Mouse (Mus musculus) cerebellum, postnatal 4 days (tissue): Measurements from ENCODE around the gene Slc51a.
"Not testable (repeated sequence)": the region's sequence is repeated elsewhere in the genome, so short reads cannot be mapped to it uniquely, and the experiment has no call there.

Experiments used
- DNase-seq, 2 experiments: peaks; one replicate each; pipeline ENCODE4 v3.0.0; 2022; ENCODE audit warnings: low spot score in 2 of 2, mixed read lengths in 1 of 2

The Slc51a gene

GRCm38 (mm10) chr16:32469404-32470105, 18.1 kb downstream of the Slc51a start:
- DNase-seq: no peak

DNA sequence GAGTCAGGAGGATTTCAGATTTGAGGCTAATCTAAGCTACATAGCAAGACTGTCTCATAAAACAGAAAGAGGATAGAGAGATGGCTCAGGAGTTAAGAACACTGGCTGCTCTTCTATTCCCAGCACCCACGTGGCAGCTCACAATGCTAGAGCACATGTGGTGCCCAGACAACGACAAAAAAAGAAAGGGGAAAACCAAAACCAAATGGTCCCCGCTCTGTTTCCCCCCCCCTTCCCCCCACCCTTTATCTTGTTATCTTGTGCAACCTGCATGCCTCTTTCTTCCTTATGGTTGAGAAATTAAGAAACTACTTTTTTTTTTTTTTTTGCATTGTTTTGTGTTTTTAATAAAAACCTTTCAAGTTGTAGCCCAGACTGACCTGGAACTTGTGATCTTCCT, 19.2 kb downstream of the Slc51a start:
- no peak for DNase-seq

DNA sequence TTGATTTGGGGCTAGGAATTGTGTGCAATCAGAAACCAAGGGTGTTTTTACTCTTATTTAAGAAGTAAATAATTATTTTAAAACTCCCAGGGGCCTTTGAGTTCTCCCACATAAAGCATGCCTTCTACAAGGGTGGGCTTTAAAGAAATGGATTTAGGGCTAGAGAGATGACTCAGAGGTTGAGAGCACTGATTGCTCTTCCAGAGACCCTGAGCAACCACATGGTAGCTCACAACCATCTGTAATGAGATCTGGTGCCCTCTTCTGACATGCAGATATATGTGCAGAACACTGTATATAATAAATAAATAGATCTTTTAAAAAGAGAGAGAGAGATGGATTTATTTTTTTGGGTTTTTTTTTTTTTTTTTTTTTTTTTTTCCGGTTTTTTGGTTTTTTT, 22.8 kb downstream of the Slc51a start:
- no peak for DNase-seq

- DNase-seq: no peak
Measured at GRCm38 (mm10) chr16:32463426-32463825, 24.3 kb downstream of the Slc51a start.

- no peak for DNase-seq
Measured at GRCm38 (mm10) chr16:32462950-32463349, 24.7 kb downstream of the Slc51a start.

DNA sequence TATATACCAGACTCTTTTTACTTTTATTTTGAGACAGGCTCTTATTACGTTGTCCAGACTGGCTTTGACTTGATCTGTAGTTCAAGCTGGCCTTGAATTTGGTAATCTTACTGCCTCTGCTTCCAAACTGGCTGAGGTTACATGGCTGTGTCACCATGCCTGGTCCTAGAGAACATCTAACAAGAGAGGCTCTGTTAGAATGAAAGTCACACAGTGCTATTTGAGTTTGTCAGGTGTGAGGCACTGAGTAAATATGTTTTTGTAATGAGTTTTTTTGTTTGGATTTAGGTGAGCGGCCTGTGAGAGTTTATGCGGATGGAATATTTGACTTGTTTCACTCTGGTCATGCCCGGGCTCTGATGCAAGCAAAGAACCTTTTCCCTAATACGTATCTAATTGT, 26.0 kb downstream of the Slc51a start:
- no peak for DNase-seq

GRCm38 (mm10) chr16:32460518-32460917, 27.2 kb downstream of the Slc51a start:
- no peak for DNase-seq

DNA sequence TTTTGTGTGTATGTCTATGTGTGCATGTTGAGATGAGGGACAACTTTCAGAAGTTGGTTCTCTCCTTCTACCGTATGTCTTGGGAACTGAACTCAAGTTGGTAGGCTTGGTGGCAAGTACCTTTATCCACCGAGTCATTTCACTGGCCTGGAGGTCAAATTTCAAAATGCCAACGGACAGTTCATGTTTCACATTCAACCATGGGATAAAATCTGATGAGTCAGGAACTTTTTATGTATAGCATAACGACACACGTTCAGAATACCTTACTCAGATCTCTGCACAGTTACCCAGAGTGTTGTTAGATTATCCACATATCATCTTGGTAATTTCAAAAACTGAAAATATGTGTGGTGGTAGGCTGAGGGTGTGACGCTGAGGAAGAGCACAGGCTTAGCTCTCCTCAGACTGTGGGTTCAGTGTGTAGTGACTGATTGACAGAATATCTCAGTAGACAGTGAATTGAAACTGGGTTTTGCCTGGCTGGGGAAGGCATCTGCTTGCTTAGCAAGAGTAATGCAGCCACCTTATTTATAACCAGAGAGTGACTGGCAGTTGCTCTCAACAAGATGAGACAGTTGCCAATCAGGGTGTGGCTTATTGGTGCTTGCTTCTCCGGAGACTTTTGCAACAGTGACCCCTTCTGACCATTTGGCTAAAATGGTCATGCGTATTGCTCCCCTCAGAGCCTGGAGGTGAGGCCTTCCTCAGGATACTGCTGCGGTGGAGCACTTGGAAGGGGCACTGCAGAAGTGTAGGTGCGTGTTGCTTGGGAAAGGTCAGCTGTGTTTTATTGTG, 29.9 kb downstream of the Slc51a start:
- DNase-seq: peak in 1 of 2 experiments; percentile 28

DNA sequence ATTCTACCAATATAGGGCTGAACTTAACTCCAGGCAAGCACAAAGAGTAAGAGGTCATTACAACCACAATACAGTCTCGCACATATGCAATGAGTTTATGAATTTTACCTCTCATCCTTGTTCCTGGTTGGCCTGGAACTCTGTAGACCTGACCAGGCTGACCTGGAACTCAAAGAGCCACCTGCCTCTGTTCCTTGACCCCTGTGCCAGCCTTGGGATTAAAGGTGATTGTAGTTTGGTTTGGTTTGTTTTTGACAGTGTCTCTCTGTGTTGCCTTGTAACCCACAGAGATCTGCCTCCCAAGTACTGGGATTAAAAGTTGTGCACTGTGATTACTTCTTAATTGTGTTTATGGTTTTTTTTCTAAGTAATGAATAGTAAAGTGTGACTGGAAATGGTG, 30.9 kb downstream of the Slc51a start:
- DNase-seq: no peak

- no peak for DNase-seq
Measured at GRCm38 (mm10) chr16:32456086-32456485, 31.6 kb downstream of the Slc51a start.

DNA sequence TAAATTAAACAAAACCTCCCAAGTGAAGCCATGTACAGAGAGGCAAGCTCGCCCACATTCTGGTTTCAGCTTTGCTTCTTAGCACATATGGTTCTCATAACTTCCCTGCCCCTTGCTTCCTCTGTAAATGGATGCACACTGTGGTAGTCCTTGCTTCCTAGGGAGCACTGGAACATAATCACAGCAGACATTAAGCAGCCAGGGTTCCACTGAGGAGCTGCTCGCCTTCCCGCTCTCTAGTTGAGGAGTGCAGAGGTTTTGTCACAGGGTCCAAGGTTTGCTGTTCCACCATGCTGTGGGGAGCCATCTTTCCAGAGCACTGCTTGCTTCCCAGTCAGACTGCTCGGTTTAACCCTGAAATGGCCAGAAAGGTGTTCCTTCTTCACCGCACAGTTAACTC, 33.0 kb downstream of the Slc51a start:
- no peak for DNase-seq

DNA sequence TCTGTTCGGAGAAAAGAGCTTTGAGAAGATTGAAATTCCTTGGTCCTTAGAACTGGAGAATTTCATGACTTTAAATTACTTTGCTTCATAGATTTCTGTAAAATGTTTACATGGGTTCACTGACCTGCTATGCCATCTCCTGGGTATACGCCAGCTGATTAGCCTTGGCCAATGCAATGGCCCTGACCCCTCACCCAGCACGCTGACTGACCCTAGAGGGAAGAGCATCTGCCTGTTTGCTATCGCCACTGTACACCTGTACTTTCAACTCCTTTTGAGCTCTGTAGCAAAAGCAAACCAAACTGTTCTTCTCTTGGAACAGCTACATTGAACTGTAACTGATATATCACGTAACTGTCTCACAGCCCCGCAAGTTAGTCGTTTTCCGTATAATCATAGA, 34.6 kb downstream of the Slc51a start:
- no peak for DNase-seq

GRCm38 (mm10) chr16:32450133-32450532, 37.5 kb downstream of the Slc51a start:
- no peak for DNase-seq

DNA sequence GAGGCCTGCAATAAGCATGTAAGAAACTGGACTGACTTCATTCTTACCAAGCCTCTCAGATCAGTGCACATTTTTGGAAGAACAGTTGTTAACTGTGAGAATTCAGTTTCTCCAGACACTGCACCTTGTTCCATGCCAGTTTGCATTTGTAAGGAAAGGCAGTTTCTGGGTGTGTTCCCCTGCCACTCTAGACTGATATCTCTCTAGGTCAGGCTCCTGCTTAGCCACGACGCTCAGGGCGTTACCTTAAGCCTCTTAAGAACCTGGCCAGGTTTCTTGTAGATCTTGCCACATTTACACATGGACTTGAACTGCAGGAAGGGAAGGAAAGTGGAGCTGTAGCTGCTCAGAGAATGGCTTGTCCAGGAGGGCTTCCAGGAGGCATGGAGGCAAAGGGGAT, 38.0 kb downstream of the Slc51a start:
- DNase-seq: no peak

GRCm38 (mm10) chr16:32446563-32447138, 41.0 kb downstream of the Slc51a start:
- no peak for DNase-seq

GRCm38 (mm10) chr16:32445558-32445957, 42.1 kb downstream of the Slc51a start:
- no peak for DNase-seq

DNA sequence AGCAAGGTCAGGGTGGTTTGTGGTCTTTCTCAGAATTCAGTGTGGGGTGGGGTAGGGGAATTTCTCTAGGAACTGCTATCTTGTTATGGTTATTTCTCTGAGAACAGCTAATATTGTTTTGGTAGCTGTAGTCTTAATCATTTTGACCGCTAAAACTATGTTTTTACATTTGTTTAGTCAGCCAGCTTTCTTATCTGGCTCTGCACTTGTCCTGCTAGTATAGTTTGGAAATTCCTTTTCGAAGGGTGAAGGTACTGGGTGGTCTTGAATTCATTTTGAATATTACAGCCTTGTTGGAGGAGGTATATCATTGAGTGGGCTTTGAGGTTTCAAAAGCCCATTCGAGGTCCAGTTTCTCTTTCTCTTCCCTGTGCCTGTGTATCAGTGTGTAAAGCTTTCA, 43.1 kb downstream of the Slc51a start:
- DNase-seq: not testable (repeated sequence)

DNA sequence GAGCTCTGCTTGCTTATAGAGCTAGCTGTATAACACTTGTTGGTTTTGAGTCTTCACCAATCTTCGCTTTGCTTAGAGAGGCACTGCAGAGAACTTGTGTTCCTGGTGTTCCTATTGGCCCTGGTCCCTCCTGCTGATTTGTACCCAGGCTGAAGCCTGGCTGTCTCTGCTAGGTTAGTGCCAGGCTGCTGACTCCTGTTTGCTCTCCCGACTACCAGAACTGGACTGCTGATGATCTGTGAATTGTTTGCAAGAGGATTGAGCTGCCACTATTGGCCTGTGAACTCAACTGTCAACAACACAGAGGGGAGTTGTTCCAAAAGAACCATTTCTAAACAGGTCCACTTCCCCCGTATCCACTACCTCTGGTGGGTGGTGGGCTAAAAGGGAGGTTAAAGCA, 46.2 kb downstream of the Slc51a start:
- no peak for DNase-seq

DNA sequence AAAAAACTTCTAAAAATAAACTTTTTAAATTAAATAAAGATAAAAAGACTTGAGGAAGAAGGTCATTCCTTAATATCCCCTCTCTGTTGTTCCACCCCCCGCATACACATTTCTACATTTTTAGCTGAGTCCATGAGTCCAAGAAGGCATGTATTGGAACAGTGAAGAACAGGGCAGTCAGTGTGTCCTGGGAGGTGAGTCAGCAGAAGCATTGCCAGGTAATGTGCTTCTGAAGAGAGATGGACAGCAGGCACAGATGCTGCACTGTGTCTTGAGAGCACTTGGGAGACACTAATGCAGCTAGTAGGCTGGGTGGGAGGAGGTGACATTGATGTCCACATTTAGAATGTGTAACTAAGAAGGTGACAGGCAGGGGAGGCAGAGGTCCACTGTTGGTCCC, 50.4 kb downstream of the Slc51a start:
- no peak for DNase-seq

GRCm38 (mm10) chr16:32436657-32437056, 51.0 kb downstream of the Slc51a start:
- no peak for DNase-seq

DNA sequence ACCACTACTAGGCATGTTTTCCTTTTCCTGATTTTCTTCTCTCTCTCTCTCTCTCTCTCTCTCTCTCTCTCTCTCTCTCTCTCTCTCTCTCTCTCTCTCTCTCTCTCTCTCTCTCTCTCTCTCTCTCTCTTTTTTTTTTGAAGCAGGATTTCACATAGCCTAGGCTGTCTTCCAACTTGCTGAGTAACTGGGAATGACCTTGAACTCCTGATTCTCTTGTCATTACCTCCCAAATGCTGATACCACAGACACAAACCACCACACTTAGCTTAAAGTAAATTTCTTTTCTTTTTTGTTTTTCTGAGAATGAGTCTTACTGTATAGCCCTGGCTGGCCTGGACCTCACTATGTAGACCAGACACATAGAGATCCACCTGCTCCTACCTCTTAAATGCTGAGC, 53.0 kb downstream of the Slc51a start:
- DNase-seq: no peak

DNA sequence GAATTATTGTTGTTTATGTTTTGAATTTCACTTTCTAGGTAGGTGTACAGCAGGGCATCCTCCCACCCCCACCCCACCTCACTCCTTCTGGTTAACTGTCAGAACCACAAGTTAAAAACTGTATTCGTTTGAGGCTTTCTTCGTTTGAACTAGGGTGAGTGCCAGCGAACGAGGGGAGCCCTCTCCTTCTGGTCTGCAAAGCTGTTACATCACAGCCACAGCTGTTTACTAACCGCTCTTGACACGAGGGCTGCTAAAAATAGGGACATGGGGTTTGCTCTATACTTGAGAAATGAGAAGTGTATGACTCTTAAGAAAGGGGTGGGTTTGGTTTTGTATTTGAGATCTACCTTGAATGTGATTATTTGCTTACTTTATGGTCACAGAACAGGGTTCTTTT, 53.6 kb downstream of the Slc51a start:
- DNase-seq: no peak

DNA sequence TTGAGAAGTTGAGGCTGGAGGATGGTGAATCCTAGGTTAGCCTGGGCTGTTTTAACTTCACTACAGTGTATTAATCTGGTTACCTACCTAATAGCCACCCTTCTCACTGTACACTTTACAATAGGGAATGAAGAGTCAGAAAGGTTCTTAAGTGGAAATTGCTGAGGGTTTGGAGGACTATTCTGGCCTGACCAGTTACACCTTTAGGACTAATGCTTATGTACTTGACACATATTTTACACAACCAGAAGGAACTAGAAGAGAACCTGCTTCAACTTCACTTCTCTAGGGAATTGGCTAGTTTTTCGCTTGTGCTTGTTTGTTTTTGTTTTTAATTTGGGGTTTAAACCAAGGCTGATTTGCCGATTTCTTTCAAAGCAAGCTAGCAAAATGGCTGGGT, 54.5 kb downstream of the Slc51a start:
- DNase-seq: no peak
